Mouse (Mus musculus) midbrain, postnatal 0 days (tissue): ENCODE measurements around the gene Ttc7. TPM values are rescaled to one million over a fixed set of nuclear protein-coding genes. Genes with fewer than 3 reads are reported as not detected.

Source experiments
- ATAC-seq: fragments of 200-750 bp; cut with Nextera tagmentation; 2 replicates; pipeline ENCODE4 v1.8.0; 2017; ENCODE audit warnings: moderate number of reproducible peaks, mild to moderate bottlenecking, moderate TSS enrichment, moderate library complexity; ENCODE audit not compliant: low FRiP score
- DNase-seq: peaks from one replicate; pipeline ENCODE4 v3.0.0-alpha.2; 2015; ENCODE audit warnings: low spot score
- H3K27ac ChIP-seq: fragments of 300-500 bp; sonication (generic); 2 replicates; pipeline ENCODE4 v1.5.1; 2014; ENCODE audit warnings: low read depth, mild to moderate bottlenecking, low read length, mixed read lengths
- H3K27me3 ChIP-seq: fragments of 300-500 bp; sonication (generic); 2 replicates; pipeline ENCODE4 v1.6.1; 2014; ENCODE audit warnings: low read length, control low read depth, mixed read lengths; ENCODE audit not compliant: insufficient read depth
- H3K36me3 ChIP-seq: fragments of 300-500 bp; sonication (generic); 2 replicates; pipeline ENCODE4 v1.6.1; 2014; ENCODE audit warnings: low read length, control low read depth, mixed read lengths; ENCODE audit not compliant: insufficient read depth
- H3K4me1 ChIP-seq: fragments of 300-500 bp; sonication (generic); 2 replicates; pipeline ENCODE4 v1.6.1; 2014; ENCODE audit warnings: mild to moderate bottlenecking, control low read depth, antibody characterized with exemption, low read length, mixed read lengths; ENCODE audit not compliant: insufficient read depth
- H3K4me2 ChIP-seq: fragments of 300-500 bp; sonication (generic); 2 replicates; pipeline ENCODE4 v1.6.1; 2014; ENCODE audit warnings: low read depth, mild to moderate bottlenecking, low read length, mixed read lengths; ENCODE audit not compliant: poor library complexity, severe bottlenecking
- H3K4me3 ChIP-seq: fragments of 300-500 bp; sonication (generic); 2 replicates; pipeline ENCODE4 v1.5.1; 2014; ENCODE audit warnings: low read depth, mild to moderate bottlenecking, low read length, moderate library complexity
- H3K9ac ChIP-seq: fragments of 300-500 bp; sonication (generic); replicated peaks from 2 replicates; pipeline ENCODE4 v1.6.1; 2014; ENCODE audit warnings: mild to moderate bottlenecking, low read length, moderate library complexity, mixed read lengths; ENCODE audit not compliant: poor library complexity, severe bottlenecking
- H3K9me3 ChIP-seq: fragments of 300-500 bp; sonication (generic); 2 replicates; pipeline ENCODE4 v1.6.1; 2016; ENCODE audit warnings: low read length, control low read depth
- CTCF ChIP-seq: IDR thresholded peaks from 2 replicates; pipeline ENCODE4 v1.5.1; 2016; ENCODE audit warnings: antibody characterized with exemption, mild to moderate bottlenecking
- WGBS: fragments of 180-500 bp; shearing (Covaris S2); extraction: QIAGEN DNeasy Blood & Tissue Kit; methylation state at CpG from one replicate; pipeline ENCODE4 v1.1.7; 2014; 5-methylcytosine and 5-hydroxymethylcytosine counted together
- polyA plus RNA-seq: library from polyadenylated mRNA; unstranded; fragments of >200 nt; fragmentation: Nextera tagmentation; extraction: Ambion mirVana; gene quantifications from 2 replicates; pipeline ENCODE4 v1.2.1, GENCODE M21; 2015
- total RNA-seq: library from RNA; depleted of rRNA; stranded (reverse); fragments of >200 nt; gene quantifications from 2 replicates; pipeline ENCODE4 v1.2.3, GENCODE M21; 2014

Gene Ttc7
- total and polyA plus RNA-seq, 2 experiments from 2014 or later, result 5.3 to 11.1 TPM

DNA sequence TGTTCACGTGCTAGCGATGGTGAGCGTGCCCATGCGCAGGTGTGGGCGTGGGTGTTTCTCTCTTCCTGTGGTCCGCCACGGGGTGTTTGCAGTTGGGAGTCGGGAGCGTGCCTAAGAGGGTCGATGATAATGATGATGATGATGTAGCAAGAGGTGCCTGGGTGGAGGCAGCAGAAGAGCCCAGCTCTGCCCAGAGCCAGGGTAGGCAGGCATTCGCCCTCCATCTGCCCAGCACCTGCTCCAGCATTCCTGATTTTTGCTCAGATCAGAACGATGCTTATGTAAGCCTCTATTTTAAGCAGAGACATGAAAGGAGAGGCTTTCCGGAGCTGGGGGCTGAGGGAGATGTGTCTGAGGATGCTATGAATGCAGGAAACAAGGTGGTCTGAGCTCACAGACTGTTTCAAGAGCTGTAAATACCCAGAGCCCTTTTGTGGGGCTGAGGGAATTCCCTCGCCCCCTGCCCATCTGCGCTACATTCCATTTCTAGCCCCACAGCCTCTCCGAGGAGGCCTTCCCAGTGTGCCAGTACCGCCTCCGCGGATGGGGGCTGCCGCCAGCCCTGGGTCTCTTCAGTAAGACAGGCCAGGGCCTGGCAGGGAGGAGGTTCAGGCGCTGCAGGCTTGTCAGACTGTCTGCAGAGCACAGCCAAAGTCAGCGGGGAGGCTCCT is 47.7 kb downstream of the Ttc7 start:
- peak overlapping the region; percentile 80 for H3K27ac ChIP-seq
- no peaks in the 10 kb centered on the region for H3K27me3 ChIP-seq
- no peaks in the 10 kb centered on the region for H3K9me3 ChIP-seq
- no peaks in the 10 kb centered on the region for H3K36me3 ChIP-seq
- DNase-seq (peak; percentile 42), ATAC-seq (peak; percentile 18; the same call in 1 of the 2 replicates)
- H3K4me1 ChIP-seq, result peaks cover 44% of the 10 kb centered on the region
- peak overlapping the region; percentile 16; the same call in 1 of the 2 replicates for H3K4me2 ChIP-seq
- TF ChIP-seq CTCF, result no peak
- H3K4me3 ChIP-seq, result no peak overlapping the region
- 0 out of 2 replicates have a peak overlapping the region, but pooled peaks have one; percentile 29 for H3K9ac ChIP-seq
- WGBS, result 26% methylated on average over 22 of the region's 22 CpGs

DNA sequence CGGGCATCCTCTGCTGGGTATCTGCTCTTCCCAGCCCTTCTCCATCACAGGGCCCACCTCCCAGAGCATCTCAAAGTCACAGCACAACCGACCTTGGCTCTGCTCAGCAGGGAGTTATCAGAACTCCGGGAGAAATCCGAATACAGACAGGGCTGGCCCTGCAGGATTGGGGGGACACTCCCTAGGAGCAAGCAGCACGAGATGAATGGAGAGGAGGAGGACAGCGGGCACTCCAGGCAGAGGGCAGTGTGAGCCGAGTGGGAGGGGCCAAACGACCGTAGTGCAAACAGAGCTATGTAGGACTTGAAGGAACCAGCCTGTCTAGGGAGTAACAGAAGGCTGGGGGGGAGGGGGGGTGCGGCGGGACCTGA is 48.2 kb downstream of the Ttc7 start:
- Histone ChIP-seq H3K36me3 (no peaks in the 10 kb centered on the region), H3K4me1 (peaks cover 44% of the 10 kb centered on the region), H3K4me2 (peak overlapping the region; percentile 16; the same call in 1 of the 2 replicates), H3K27me3 (no peaks in the 10 kb centered on the region), H3K9me3 (no peaks in the 10 kb centered on the region), H3K4me3 (no peak overlapping the region), H3K27ac (peak overlapping the region; percentile 80), H3K9ac (0 out of 2 replicates have a peak overlapping the region, but pooled peaks have one; percentile 29)
- peak; percentile 15; the same call in 1 of the 2 replicates for ATAC-seq
- TF ChIP-seq CTCF, result peak; percentile 27
- 3% methylated on average over 11 of the region's 11 CpGs for WGBS
- peak; percentile 49 for DNase-seq

DNA sequence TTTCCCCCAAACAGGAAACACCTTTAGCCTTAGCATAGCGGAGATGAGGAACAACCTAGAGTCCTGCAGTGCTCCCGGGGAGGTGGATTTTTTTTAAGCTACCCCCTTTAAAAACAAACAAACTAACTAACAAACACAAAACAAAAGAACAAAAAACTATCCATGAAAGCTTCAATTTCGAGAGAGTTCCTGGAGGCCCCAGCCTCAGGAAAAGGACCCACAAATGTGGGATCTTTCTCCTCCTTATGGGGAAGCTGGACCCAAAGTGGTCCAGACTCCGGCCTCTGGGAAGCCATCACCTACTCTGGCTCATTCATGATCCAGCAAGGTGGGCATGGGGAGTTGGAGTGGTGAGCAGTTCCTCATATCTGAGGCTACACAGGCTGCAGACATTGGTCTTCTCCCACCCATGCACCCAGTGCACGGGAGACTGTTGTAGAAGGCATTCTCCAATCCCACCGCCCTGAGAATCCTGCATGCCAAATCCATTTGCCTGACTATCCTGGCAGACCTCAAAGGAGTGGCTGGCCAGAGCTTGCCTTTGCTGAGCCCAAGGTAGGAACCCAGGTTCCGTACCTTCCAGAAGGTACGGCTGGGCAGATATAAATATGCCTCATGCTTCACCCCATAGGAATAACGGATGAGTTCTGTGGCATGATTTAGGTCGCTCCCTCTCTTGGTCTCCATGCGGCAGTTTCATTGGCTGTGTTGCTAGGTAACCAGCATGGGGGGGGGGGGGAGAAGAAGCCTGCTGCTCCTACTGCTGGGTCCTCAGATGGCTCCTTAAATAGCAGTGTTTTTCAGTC is 48.9 kb downstream of the Ttc7 start:
- 0 out of 2 replicates have a peak, but pooled peaks have one; percentile 12 for TF ChIP-seq CTCF
- Histone ChIP-seq H3K9me3 (no peaks in the 10 kb centered on the region), H3K4me2 (peak overlapping the region; percentile 21; the same call in 1 of the 2 replicates), H3K27ac (peak overlapping the region; percentile 80), H3K4me1 (peaks cover 40% of the 10 kb centered on the region), H3K4me3 (no peak overlapping the region), H3K27me3 (no peaks in the 10 kb centered on the region), H3K9ac (0 out of 2 replicates have a peak overlapping the region, but pooled peaks have one; percentile 33), H3K36me3 (no peaks in the 10 kb centered on the region)
- ATAC-seq (peak; percentile 71), DNase-seq (peak; percentile 76)
- 23% methylated on average over 11 of the region's 11 CpGs for WGBS

DNA sequence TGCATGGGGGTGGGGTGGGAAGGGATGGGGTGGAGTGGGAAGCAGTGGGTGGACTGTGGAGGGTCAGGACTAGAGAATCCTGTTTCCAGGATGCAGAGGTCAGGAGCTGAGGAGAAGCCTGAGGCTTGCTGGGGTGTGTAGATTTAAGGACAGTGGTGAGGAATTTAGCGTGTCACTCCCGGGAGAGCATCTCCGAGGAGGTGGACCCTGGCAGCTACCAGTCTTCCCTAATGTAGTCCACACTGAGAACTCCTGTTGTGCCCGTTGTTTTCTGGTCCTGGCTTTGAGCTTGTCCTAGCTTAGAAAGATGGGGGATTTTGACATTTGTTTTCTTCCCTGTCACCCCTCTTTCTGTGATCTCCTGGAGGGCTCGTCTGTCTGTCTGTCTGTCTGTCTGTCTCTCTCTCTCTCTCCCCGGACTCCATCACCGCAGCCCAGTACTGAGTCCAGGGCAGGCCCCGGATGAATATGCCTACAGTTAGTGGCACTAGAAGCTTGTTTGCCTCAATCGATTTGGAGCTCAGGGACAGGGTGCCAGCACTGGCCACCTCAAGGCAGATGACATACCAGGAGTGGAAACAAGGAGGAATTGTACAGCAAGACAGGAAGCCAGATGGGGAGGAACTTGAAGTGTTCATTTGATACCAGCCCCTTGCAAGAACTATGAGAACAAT is 49.6 kb downstream of the Ttc7 start:
- Histone ChIP-seq H3K27me3 (no peaks in the 10 kb centered on the region), H3K4me3 (no peak overlapping the region), H3K9ac (no peak overlapping the region), H3K4me2 (peak overlapping the region; percentile 21), H3K27ac (peak overlapping the region; percentile 80), H3K9me3 (no peaks in the 10 kb centered on the region), H3K36me3 (no peaks in the 10 kb centered on the region), H3K4me1 (peaks cover 33% of the 10 kb centered on the region)
- TF ChIP-seq CTCF, result no peak
- WGBS, result 44% methylated on average over 9 of the region's 9 CpGs
- ATAC-seq, result peak; percentile 3; the same call in 1 of the 2 replicates
- no peak for DNase-seq

DNA sequence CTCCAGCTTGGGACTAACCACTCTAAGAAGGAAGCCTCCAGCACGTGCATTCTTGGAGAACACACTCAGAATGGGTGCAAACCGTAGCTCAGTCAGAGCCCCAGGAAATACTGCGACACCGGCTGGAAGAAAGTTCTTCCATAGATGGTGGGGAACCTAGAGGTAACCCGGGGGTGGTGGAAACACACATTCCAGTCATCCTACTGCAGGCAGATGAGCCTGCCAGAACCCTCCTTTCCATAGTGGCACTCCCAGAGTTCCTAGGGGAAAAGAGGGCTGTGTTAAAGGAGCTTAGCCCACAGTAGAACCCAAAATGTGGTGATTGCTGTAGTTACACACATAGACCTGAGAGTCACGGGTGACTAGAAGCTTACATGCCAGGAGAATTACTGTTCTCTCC is 50.2 kb downstream of the Ttc7 start:
- no peak for TF ChIP-seq CTCF
- Histone ChIP-seq H3K9ac (no peak overlapping the region), H3K36me3 (no peaks in the 10 kb centered on the region), H3K9me3 (no peaks in the 10 kb centered on the region), H3K4me3 (no peak overlapping the region), H3K27ac (no peak overlapping the region), H3K4me1 (peaks cover 30% of the 10 kb centered on the region), H3K4me2 (no peak overlapping the region), H3K27me3 (no peaks in the 10 kb centered on the region)
- no peak for DNase-seq
- no peak for ATAC-seq
- whole genome bisulfite sequencing, result 80% methylated on average over 6 of the region's 6 CpGs
